Mouse (Mus musculus) C2C12 (cell line): ENCODE results near the gene Traip.

Source experiments
- CTCF ChIP-seq: IDR thresholded peaks from one replicate; pipeline ENCODE4 v1.5.1; 2011; ENCODE audit not compliant: control insufficient read depth, insufficient read depth, insufficient read length
- MAX ChIP-seq: IDR thresholded peaks from one replicate; pipeline ENCODE4 v1.6.1; 2011; ENCODE audit warnings: mild to moderate bottlenecking, control low read depth
- MYOD1 ChIP-seq: IDR thresholded peaks from one replicate; pipeline ENCODE4 v1.6.1; 2011; ENCODE audit warnings: low read depth; ENCODE audit not compliant: control insufficient read depth, insufficient read length
- USF1 ChIP-seq: IDR thresholded peaks from one replicate; pipeline ENCODE4 v1.6.1; 2011; ENCODE audit warnings: low read depth, mild to moderate bottlenecking, control low read depth, moderate library complexity

GRCm38 (mm10) chr9:107935790-107936214 lies 14.1 kb upstream of the Traip start:
- no peak for TF ChIP-seq CTCF
- no peak for TF ChIP-seq USF1
- no peak for TF ChIP-seq MYOD1
- no peak for TF ChIP-seq MAX
